Mouse (Mus musculus) neural tube, embryonic 13.5 days (tissue): ENCODE data around the gene Gldc. TPM values are rescaled to one million over a fixed set of nuclear protein-coding genes. Genes with fewer than 3 reads are reported as not detected.
A peak's percentile ranks its signal among the peaks of the same experiment; 100 is the strongest.

Source experiments
- ATAC-seq: fragments of 200-750 bp; cut with Nextera tagmentation; 2 replicates; pipeline ENCODE4 v1.8.0; 2017; ENCODE audit warnings: low read depth, mild to moderate bottlenecking, moderate TSS enrichment, moderate library complexity
- H3K27ac ChIP-seq: fragments of 300-500 bp; sonication (generic); replicated peaks from 2 replicates; pipeline ENCODE4 v1.5.1; 2015; ENCODE audit warnings: moderate library complexity, mild to moderate bottlenecking, inconsistent platforms
- H3K27me3 ChIP-seq: fragments of 300-500 bp; sonication (generic); 2 replicates; pipeline ENCODE4 v1.6.1; 2015; ENCODE audit warnings: mild to moderate bottlenecking, inconsistent platforms
- H3K36me3 ChIP-seq: fragments of 300-500 bp; sonication (generic); 2 replicates; pipeline ENCODE4 v1.6.1; 2015; ENCODE audit warnings: mild to moderate bottlenecking, inconsistent platforms
- H3K4me1 ChIP-seq: fragments of 300-500 bp; sonication (generic); replicated peaks from 2 replicates; pipeline ENCODE4 v1.6.1; 2015; ENCODE audit warnings: inconsistent platforms
- H3K4me2 ChIP-seq: fragments of 300-500 bp; sonication (generic); 2 replicates; pipeline ENCODE4 v1.6.1; 2015; ENCODE audit warnings: inconsistent platforms, mild to moderate bottlenecking, moderate library complexity
- H3K4me3 ChIP-seq: fragments of 300-500 bp; sonication (generic); 2 replicates; pipeline ENCODE4 v1.5.1; 2015; ENCODE audit warnings: mild to moderate bottlenecking, inconsistent platforms
- H3K9ac ChIP-seq: fragments of 300-500 bp; sonication (generic); 2 replicates; pipeline ENCODE4 v1.6.1; 2015; ENCODE audit warnings: moderate library complexity, mild to moderate bottlenecking, inconsistent platforms
- H3K9me3 ChIP-seq: fragments of 300-500 bp; sonication (generic); 2 replicates; pipeline ENCODE4 v1.6.1; 2016; ENCODE audit warnings: inconsistent platforms
- WGBS: fragments of 180-500 bp; shearing (Covaris S2); methylation state at CpG from one replicate; pipeline ENCODE4 v1.1.7; 2015; 5-methylcytosine and 5-hydroxymethylcytosine counted together
- polyA plus RNA-seq: library from polyadenylated mRNA; unstranded; fragments of >200 nt; fragmentation: Nextera tagmentation; extraction: Ambion mirVana; gene quantifications from 2 replicates; pipeline ENCODE4 v1.2.1, GENCODE M21; 2015

The Gldc gene
- polyA plus RNA-seq, 1 experiment from 2014 or later: 6.6 TPM

GRCm38 (mm10) chr19:30118344-30119312 lies 56.6 kb downstream of the Gldc start:
- no peaks in the 10 kb centered on the region for H3K27me3 ChIP-seq
- ATAC-seq: peak; percentile 48; the same call in 1 of the 2 replicates
- no peak overlapping the region for H3K4me2 ChIP-seq
- no peaks in the 10 kb centered on the region for H3K9me3 ChIP-seq
- H3K4me1 ChIP-seq: peaks cover 36% of the 10 kb centered on the region
- WGBS: 87% methylated on average over 17 of the region's 17 CpGs
- H3K36me3 ChIP-seq: no peaks in the 10 kb centered on the region
- peak overlapping the region; percentile 67 for H3K27ac ChIP-seq
- H3K9ac ChIP-seq: no peak overlapping the region
- no peak overlapping the region for H3K4me3 ChIP-seq

- WGBS: 43% methylated on average over 9 of the region's 9 CpGs
- H3K36me3 ChIP-seq: no peaks in the 10 kb centered on the region
- H3K27ac ChIP-seq: peak overlapping the region; percentile 67
- peaks cover 36% of the 10 kb centered on the region for H3K4me1 ChIP-seq
- ATAC-seq: peak; percentile 73
- H3K27me3 ChIP-seq: no peaks in the 10 kb centered on the region
- no peaks in the 10 kb centered on the region for H3K9me3 ChIP-seq
- H3K4me3 ChIP-seq: no peak overlapping the region
- H3K9ac ChIP-seq: no peak overlapping the region
- peak overlapping the region; percentile 28 for H3K4me2 ChIP-seq
These were observed 57.5 kb downstream of the Gldc start for GRCm38 (mm10) chr19:30117775-30118174.

GRCm38 (mm10) chr19:30117241-30117640 lies 58.0 kb downstream of the Gldc start:
- no peaks in the 10 kb centered on the region for H3K36me3 ChIP-seq
- no peaks in the 10 kb centered on the region for H3K27me3 ChIP-seq
- peak overlapping the region; percentile 67 for H3K27ac ChIP-seq
- no peaks in the 10 kb centered on the region for H3K9me3 ChIP-seq
- no peak overlapping the region for H3K9ac ChIP-seq
- H3K4me3 ChIP-seq: no peak overlapping the region
- no peak for ATAC-seq
- H3K4me1 ChIP-seq: peaks cover 36% of the 10 kb centered on the region
- 86% methylated on average over 4 of the region's 4 CpGs for WGBS
- H3K4me2 ChIP-seq: no peak overlapping the region

- Histone ChIP-seq H3K9me3 (no peaks in the 10 kb centered on the region), H3K9ac (no peak overlapping the region), H3K4me2 (no peak overlapping the region), H3K4me1 (peaks cover 36% of the 10 kb centered on the region), H3K4me3 (no peak overlapping the region), H3K36me3 (no peaks in the 10 kb centered on the region), H3K27ac (no peak overlapping the region), H3K27me3 (no peaks in the 10 kb centered on the region)
- ATAC-seq: no peak
- 91% methylated on average over 5 of the region's 5 CpGs for WGBS
These were observed 59.6 kb downstream of the Gldc start for GRCm38 (mm10) chr19:30115606-30116005.

GRCm38 (mm10) chr19:30114919-30115441 lies 60.2 kb downstream of the Gldc start:
- Histone ChIP-seq H3K9me3 (no peaks in the 10 kb centered on the region), H3K4me2 (no peak overlapping the region), H3K36me3 (no peaks in the 10 kb centered on the region), H3K4me1 (peaks cover 36% of the 10 kb centered on the region), H3K27ac (0 out of 2 replicates have a peak overlapping the region, but pooled peaks have one; percentile 3), H3K27me3 (no peaks in the 10 kb centered on the region), H3K9ac (no peak overlapping the region), H3K4me3 (no peak overlapping the region)
- no peak for ATAC-seq
- WGBS: 42% methylated on average over 14 of the region's 14 CpGs

- Histone ChIP-seq H3K36me3 (no peaks in the 10 kb centered on the region), H3K4me2 (no peak overlapping the region), H3K9ac (no peak overlapping the region), H3K9me3 (no peaks in the 10 kb centered on the region), H3K27ac (no peak overlapping the region), H3K4me1 (peaks cover 41% of the 10 kb centered on the region), H3K27me3 (no peaks in the 10 kb centered on the region), H3K4me3 (no peak overlapping the region)
- no peak for ATAC-seq
- 78% methylated on average over 16 of the region's 16 CpGs for WGBS
These were observed 62.1 kb downstream of the Gldc start for GRCm38 (mm10) chr19:30112961-30113688.

GRCm38 (mm10) chr19:30111421-30111820 lies 63.8 kb downstream of the Gldc start:
- Histone ChIP-seq H3K27me3 (no peaks in the 10 kb centered on the region), H3K4me2 (no peak overlapping the region), H3K36me3 (no peaks in the 10 kb centered on the region), H3K9ac (no peak overlapping the region), H3K27ac (no peak overlapping the region), H3K4me1 (peaks cover 32% of the 10 kb centered on the region), H3K9me3 (no peaks in the 10 kb centered on the region), H3K4me3 (no peak overlapping the region)
- 92% methylated on average over 3 of the region's 3 CpGs for WGBS
- ATAC-seq: no peak

- no peaks in the 10 kb centered on the region for H3K9me3 ChIP-seq
- peak; percentile 42; the same call in 1 of the 2 replicates for ATAC-seq
- H3K27ac ChIP-seq: peak overlapping the region; percentile 71
- peaks cover 25% of the 10 kb centered on the region for H3K4me1 ChIP-seq
- 54% methylated on average over 6 of the region's 6 CpGs for WGBS
- H3K4me3 ChIP-seq: no peak overlapping the region
- H3K36me3 ChIP-seq: no peaks in the 10 kb centered on the region
- no peak overlapping the region for H3K4me2 ChIP-seq
- no peaks in the 10 kb centered on the region for H3K27me3 ChIP-seq
- H3K9ac ChIP-seq: no peak overlapping the region
These were observed 66.1 kb downstream of the Gldc start for GRCm38 (mm10) chr19:30109122-30109521.

- no peak overlapping the region for H3K4me3 ChIP-seq
- no peak overlapping the region for H3K9ac ChIP-seq
- no peaks in the 10 kb centered on the region for H3K9me3 ChIP-seq
- H3K36me3 ChIP-seq: no peaks in the 10 kb centered on the region
- H3K4me2 ChIP-seq: no peak overlapping the region
- H3K27ac ChIP-seq: peak overlapping the region; percentile 71; the same call in 1 of the 2 replicates
- H3K4me1 ChIP-seq: peaks cover 25% of the 10 kb centered on the region
- ATAC-seq: no peak
- H3K27me3 ChIP-seq: no peaks in the 10 kb centered on the region
These were observed 66.6 kb downstream of the Gldc start for GRCm38 (mm10) chr19:30108616-30109015.

- Histone ChIP-seq H3K27me3 (no peaks in the 10 kb centered on the region), H3K36me3 (no peaks in the 10 kb centered on the region), H3K4me3 (no peak overlapping the region), H3K4me2 (no peak overlapping the region), H3K9me3 (no peaks in the 10 kb centered on the region), H3K27ac (no peak overlapping the region), H3K4me1 (peaks cover 25% of the 10 kb centered on the region), H3K9ac (no peak overlapping the region)
- 47% methylated on average over 10 of the region's 10 CpGs for WGBS
- ATAC-seq: no peak
These were observed 67.9 kb downstream of the Gldc start for GRCm38 (mm10) chr19:30107221-30107845.

- H3K36me3 ChIP-seq: peaks cover 10% of the 10 kb centered on the region
- peaks cover 25% of the 10 kb centered on the region for H3K4me1 ChIP-seq
- no peak overlapping the region for H3K4me2 ChIP-seq
- 87% methylated on average over 6 of the region's 6 CpGs for WGBS
- H3K4me3 ChIP-seq: no peak overlapping the region
- no peak overlapping the region for H3K9ac ChIP-seq
- H3K27ac ChIP-seq: no peak overlapping the region
- H3K9me3 ChIP-seq: 0 out of 2 replicates have a peak, but pooled peaks cover 3% of the 10 kb centered on the region
- H3K27me3 ChIP-seq: no peaks in the 10 kb centered on the region
- ATAC-seq: no peak
These were observed 70.0 kb downstream of the Gldc start for GRCm38 (mm10) chr19:30105045-30105842.
